Mouse (Mus musculus) liver, postnatal 0 days (tissue): ENCODE results near the gene Tpst1. TPM values are rescaled to one million over a fixed set of nuclear protein-coding genes. Genes with fewer than 3 reads are reported as not detected.

Experiments used
- ATAC-seq: fragments of 200-750 bp; cut with Nextera tagmentation; 2 replicates; pipeline ENCODE4 v1.8.0; 2017; ENCODE audit warnings: mild to moderate bottlenecking, moderate library complexity
- DNase-seq: peaks from one replicate; pipeline ENCODE4 v3.0.0-alpha.2; 2016
- H3K27ac ChIP-seq: fragments of 300-500 bp; sonication (generic); 2 replicates; pipeline ENCODE4 v1.5.1; 2014; ENCODE audit warnings: antibody characterized with exemption, moderate library complexity, mild to moderate bottlenecking, low read depth
- H3K27me3 ChIP-seq: fragments of 300-500 bp; sonication (generic); 2 replicates; pipeline ENCODE4 v1.6.1; 2014; ENCODE audit warnings: low read length, control low read depth, mixed read lengths; ENCODE audit not compliant: insufficient read depth
- H3K36me3 ChIP-seq: fragments of 300-500 bp; sonication (generic); replicated peaks from 2 replicates; pipeline ENCODE4 v1.6.1; 2014; ENCODE audit warnings: mild to moderate bottlenecking, control low read depth, low read length, moderate library complexity, mixed read lengths; ENCODE audit not compliant: insufficient read depth
- H3K4me1 ChIP-seq: fragments of 300-500 bp; sonication (generic); 2 replicates; pipeline ENCODE4 v1.6.1; 2014; ENCODE audit warnings: antibody characterized with exemption, mild to moderate bottlenecking, control low read depth; ENCODE audit not compliant: insufficient read depth
- H3K4me2 ChIP-seq: fragments of 300-500 bp; sonication (generic); 2 replicates; pipeline ENCODE4 v1.6.1; 2014; ENCODE audit warnings: low read depth, mild to moderate bottlenecking, low read length, moderate library complexity, mixed read lengths
- H3K4me3 ChIP-seq: fragments of 300-500 bp; sonication (generic); 2 replicates; pipeline ENCODE4 v1.5.1; 2014; ENCODE audit warnings: low read depth, low read length
- H3K9ac ChIP-seq: fragments of 300-500 bp; sonication (generic); replicated peaks from 2 replicates; pipeline ENCODE4 v1.6.1; 2014; ENCODE audit warnings: mild to moderate bottlenecking, moderate library complexity
- H3K9me3 ChIP-seq: fragments of 300-500 bp; sonication (generic); 2 replicates; pipeline ENCODE4 v1.6.1; 2016; ENCODE audit warnings: mild to moderate bottlenecking, control low read depth, low read length, mixed read lengths
- CTCF ChIP-seq: sonication (generic); IDR thresholded peaks from 2 replicates; pipeline ENCODE4 v1.5.1; 2016; ENCODE audit warnings: antibody characterized with exemption, low read depth
- EP300 ChIP-seq: IDR thresholded peaks from 2 replicates; pipeline ENCODE4 v1.6.1; 2016; ENCODE audit warnings: antibody characterized with exemption, low read depth, mild to moderate bottlenecking
- WGBS: fragments of 180-500 bp; shearing (Covaris S2); extraction: QIAGEN DNeasy Blood & Tissue Kit; methylation state at CpG from one replicate; pipeline ENCODE4 v1.1.7; 2014; ENCODE audit not compliant: insufficient replicate concordance; 5-methylcytosine and 5-hydroxymethylcytosine counted together
- polyA plus RNA-seq: library from polyadenylated mRNA; unstranded; fragments of >200 nt; fragmentation: Nextera tagmentation; extraction: Ambion mirVana; gene quantifications from 2 replicates; pipeline ENCODE4 v1.2.1, GENCODE M21; 2015

The Tpst1 gene
- polyA plus RNA-seq, 1 experiment from 2014 or later, result 23.8 TPM

GRCm38 (mm10) chr5:130043741-130044140, 29.4 kb upstream of the Tpst1 start:
- Histone ChIP-seq H3K9me3 (no peaks in the 10 kb centered on the region), H3K27me3 (no peaks in the 10 kb centered on the region), H3K4me1 (peaks cover 6% of the 10 kb centered on the region; the same call in 1 of the 2 replicates), H3K4me3 (no peak overlapping the region), H3K27ac (peak overlapping the region; percentile 74), H3K9ac (no peak overlapping the region), H3K36me3 (peaks cover 60% of the 10 kb centered on the region), H3K4me2 (peak overlapping the region; percentile 7; the same call in 1 of the 2 replicates)
- ATAC-seq, result peak; percentile 61
- DNase-seq, result no peak
- no peak for TF ChIP-seq EP300
- TF ChIP-seq CTCF, result no peak
- WGBS, result 65% methylated on average over 3 of the region's 3 CpGs

- WGBS, result 55% methylated on average over 7 of the region's 7 CpGs
- TF ChIP-seq EP300 (no peak), CTCF (peak; percentile 76)
- H3K4me3 ChIP-seq, result no peak overlapping the region
- H3K36me3 ChIP-seq, result peaks cover 64% of the 10 kb centered on the region
- H3K9ac ChIP-seq, result no peak overlapping the region
- peak; percentile 35 for DNase-seq
- H3K4me2 ChIP-seq, result peak overlapping the region; percentile 7; the same call in 1 of the 2 replicates
- ATAC-seq, result peak; percentile 88
- no peaks in the 10 kb centered on the region for H3K27me3 ChIP-seq
- H3K9me3 ChIP-seq, result no peaks in the 10 kb centered on the region
- peaks cover 6% of the 10 kb centered on the region; the same call in 1 of the 2 replicates for H3K4me1 ChIP-seq
- peak overlapping the region; percentile 74 for H3K27ac ChIP-seq
Measured at GRCm38 (mm10) chr5:130044201-130044695, 28.9 kb upstream of the Tpst1 start.

- 86% methylated on average over 7 of the region's 7 CpGs for WGBS
- no peak for TF ChIP-seq EP300
- TF ChIP-seq CTCF, result no peak
- ATAC-seq, result no peak
Measured at GRCm38 (mm10) chr5:130046100-130046499, 27.0 kb upstream of the Tpst1 start.

GRCm38 (mm10) chr5:130046589-130046988, 26.5 kb upstream of the Tpst1 start:
- H3K4me1 ChIP-seq, result peaks cover 6% of the 10 kb centered on the region; the same call in 1 of the 2 replicates
- no peaks in the 10 kb centered on the region for H3K27me3 ChIP-seq
- 86% methylated on average over 10 of the region's 10 CpGs for WGBS
- no peak overlapping the region for H3K9ac ChIP-seq
- no peaks in the 10 kb centered on the region for H3K9me3 ChIP-seq
- ATAC-seq (no peak), DNase-seq (no peak)
- H3K36me3 ChIP-seq, result peaks cover 61% of the 10 kb centered on the region
- TF ChIP-seq EP300 (no peak), CTCF (no peak)
- no peak overlapping the region for H3K4me3 ChIP-seq
- H3K4me2 ChIP-seq, result no peak overlapping the region
- no peak overlapping the region for H3K27ac ChIP-seq

More at GRCm38 (mm10) chr5:130046100-130046499, 27.0 kb upstream of the Tpst1 start:
- Histone ChIP-seq H3K36me3 (peaks cover 60% of the 10 kb centered on the region), H3K4me2 (no peak overlapping the region), H3K4me3 (no peak overlapping the region), H3K27ac (no peak overlapping the region), H3K9ac (no peak overlapping the region), H3K27me3 (no peaks in the 10 kb centered on the region), H3K9me3 (no peaks in the 10 kb centered on the region), H3K4me1 (peaks cover 6% of the 10 kb centered on the region; the same call in 1 of the 2 replicates)
- DNase-seq, result no peak

- H3K27me3 ChIP-seq, result no peaks in the 10 kb centered on the region
- 76% methylated on average over 6 of the region's 6 CpGs for WGBS
- H3K4me3 ChIP-seq, result no peak overlapping the region
- H3K36me3 ChIP-seq, result peaks cover 63% of the 10 kb centered on the region
- no peak overlapping the region for H3K4me2 ChIP-seq
- ATAC-seq, result no peak
- H3K9me3 ChIP-seq, result no peaks in the 10 kb centered on the region
- H3K9ac ChIP-seq, result no peak overlapping the region
- DNase-seq, result no peak
- TF ChIP-seq CTCF (peak; percentile 56), EP300 (no peak)
- peaks cover 6% of the 10 kb centered on the region; the same call in 1 of the 2 replicates for H3K4me1 ChIP-seq
- no peak overlapping the region for H3K27ac ChIP-seq
Measured at GRCm38 (mm10) chr5:130047013-130047412, 26.1 kb upstream of the Tpst1 start.

GRCm38 (mm10) chr5:130048786-130049520, 24.2 kb upstream of the Tpst1 start:
- Histone ChIP-seq H3K9me3 (no peaks in the 10 kb centered on the region), H3K9ac (no peak overlapping the region), H3K4me2 (no peak overlapping the region), H3K36me3 (peaks cover 55% of the 10 kb centered on the region), H3K27ac (no peak overlapping the region), H3K4me3 (no peak overlapping the region), H3K4me1 (peaks cover 6% of the 10 kb centered on the region; the same call in 1 of the 2 replicates), H3K27me3 (no peaks in the 10 kb centered on the region)
- DNase-seq, result no peak
- no peak for TF ChIP-seq EP300
- no peak for TF ChIP-seq CTCF
- 90% methylated on average over 15 of the region's 15 CpGs for WGBS
- no peak for ATAC-seq
